Mouse (Mus musculus): ENCODE results near the gene Col27a1. TPM values are rescaled to one million over a fixed set of nuclear protein-coding genes. Genes with fewer than 3 reads are reported as not detected.

Col27a1 gene
- total and polyA plus RNA-seq, 3 experiments, result not detected

DNA sequence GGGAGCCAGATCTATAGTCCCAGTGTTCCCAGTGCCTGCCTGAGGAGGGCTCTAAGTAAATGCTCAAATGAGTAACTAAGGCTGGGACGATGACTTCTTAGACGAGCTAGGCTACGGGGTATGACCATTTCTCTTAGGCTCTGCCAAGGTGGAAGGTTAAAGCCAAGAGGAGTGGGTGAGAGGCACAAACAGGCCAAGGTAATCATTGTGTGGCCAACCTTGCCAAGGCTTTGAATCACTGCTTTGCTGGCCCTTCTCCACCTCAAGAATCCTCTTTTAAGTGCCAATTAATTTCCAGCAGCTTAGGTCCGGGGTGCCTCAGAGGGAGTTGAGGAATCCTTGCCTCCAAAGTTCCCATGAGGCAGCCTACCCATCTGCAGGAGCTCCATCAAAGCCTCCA is 43.7 kb upstream of the Col27a1 start:
- Histone ChIP-seq H3K9me3 (replicated peaks; ENCODE audit: insufficient read depth, low read length) (no peaks in the 10 kb centered on the region), H3K9ac (ENCODE audit: control insufficient read depth, low read depth, low read length, poor library complexity, severe bottlenecking) (no peak overlapping the region), H3K4me1 (ENCODE audit: control insufficient read depth in 1 of 2, insufficient read depth in 2 of 2, low read length in 2 of 2) (no peaks in the 10 kb centered on the region), H3K4me3 (ENCODE audit: control insufficient read depth in 1 of 2, insufficient read depth in 1 of 2, low read depth in 2 of 2, low read length in 2 of 2) (no peak overlapping the region), H3K36me3 (ENCODE audit: control insufficient read depth in 1 of 2, insufficient read depth in 2 of 2, low read length in 2 of 2) (no peaks in the 10 kb centered on the region), H3K79me2 (ENCODE audit: control insufficient read depth, insufficient read depth, low read length, poor library complexity) (no peaks in the 10 kb centered on the region), H3K27me3 (ENCODE audit: control insufficient read depth in 1 of 2, insufficient read depth in 2 of 2, low read length in 2 of 2) (no peaks in the 10 kb centered on the region), H3K27ac (ENCODE audit: control insufficient read depth, low read depth, low read length) (no peak overlapping the region)
- no peak for TF ChIP-seq MAZ (IDR thresholded peaks at IDR 0.05; ENCODE audit: low read depth, low read length)
- TF ChIP-seq ZKSCAN1 (IDR thresholded peaks at IDR 0.05; ENCODE audit: low read depth, low read length), result no peak
- TF ChIP-seq TCF12 (IDR thresholded peaks at IDR 0.05; ENCODE audit: low read depth, low read length), result no peak
- TF ChIP-seq UBTF (IDR thresholded peaks at IDR 0.05; ENCODE audit: borderline replicate concordance, insufficient read depth, low read depth, low read length), result no peak
- no peak for TF ChIP-seq HCFC1 (IDR thresholded peaks at IDR 0.05; ENCODE audit: low read depth, low read length)
- TF ChIP-seq MXI1 (IDR thresholded peaks at IDR 0.05; ENCODE audit: low read depth, low read length), result no peak
- no peak for TF ChIP-seq CHD2 (IDR thresholded peaks at IDR 0.05; ENCODE audit: low read length)
- no peak for TF ChIP-seq EP300 (IDR thresholded peaks at IDR 0.05; ENCODE audit: low read depth in 1 of 2, low read length in 2 of 2)
- TF ChIP-seq NELFE (IDR thresholded peaks at IDR 0.05; ENCODE audit: low read depth, low read length), result no peak
- no peak for DNase-seq (ENCODE audit: low read depth, low spot score)

GRCm38 (mm10) chr4:63171122-63171521 is 42.7 kb upstream of the Col27a1 start:
- no peaks in the 10 kb centered on the region for H3K9me3 ChIP-seq (replicated peaks; ENCODE audit: insufficient read depth, low read length)
- H3K4me1 ChIP-seq (ENCODE audit: control insufficient read depth in 1 of 2, insufficient read depth in 2 of 2, low read length in 2 of 2), result no peaks in the 10 kb centered on the region
- no peak overlapping the region for H3K9ac ChIP-seq (ENCODE audit: control insufficient read depth, low read depth, low read length, poor library complexity, severe bottlenecking)
- no peak overlapping the region for H3K4me3 ChIP-seq (ENCODE audit: control insufficient read depth in 1 of 2, insufficient read depth in 1 of 2, low read depth in 2 of 2, low read length in 2 of 2)
- H3K36me3 ChIP-seq (ENCODE audit: control insufficient read depth in 1 of 2, insufficient read depth in 2 of 2, low read length in 2 of 2), result no peaks in the 10 kb centered on the region
- no peak overlapping the region for H3K27ac ChIP-seq (ENCODE audit: control insufficient read depth, low read depth, low read length)
- DNase-seq (ENCODE audit: low read depth, low spot score), result no peak
- no peaks in the 10 kb centered on the region for H3K27me3 ChIP-seq (ENCODE audit: control insufficient read depth in 1 of 2, insufficient read depth in 2 of 2, low read length in 2 of 2)
- TF ChIP-seq SMC3 (IDR thresholded peaks at IDR 0.05; ENCODE audit: low read depth, low read length) (no peak), RAD21 (IDR thresholded peaks at IDR 0.05; ENCODE audit: low read depth, low read length) (no peak)
- H3K79me2 ChIP-seq (ENCODE audit: control insufficient read depth, insufficient read depth, low read length, poor library complexity), result no peaks in the 10 kb centered on the region

DNA sequence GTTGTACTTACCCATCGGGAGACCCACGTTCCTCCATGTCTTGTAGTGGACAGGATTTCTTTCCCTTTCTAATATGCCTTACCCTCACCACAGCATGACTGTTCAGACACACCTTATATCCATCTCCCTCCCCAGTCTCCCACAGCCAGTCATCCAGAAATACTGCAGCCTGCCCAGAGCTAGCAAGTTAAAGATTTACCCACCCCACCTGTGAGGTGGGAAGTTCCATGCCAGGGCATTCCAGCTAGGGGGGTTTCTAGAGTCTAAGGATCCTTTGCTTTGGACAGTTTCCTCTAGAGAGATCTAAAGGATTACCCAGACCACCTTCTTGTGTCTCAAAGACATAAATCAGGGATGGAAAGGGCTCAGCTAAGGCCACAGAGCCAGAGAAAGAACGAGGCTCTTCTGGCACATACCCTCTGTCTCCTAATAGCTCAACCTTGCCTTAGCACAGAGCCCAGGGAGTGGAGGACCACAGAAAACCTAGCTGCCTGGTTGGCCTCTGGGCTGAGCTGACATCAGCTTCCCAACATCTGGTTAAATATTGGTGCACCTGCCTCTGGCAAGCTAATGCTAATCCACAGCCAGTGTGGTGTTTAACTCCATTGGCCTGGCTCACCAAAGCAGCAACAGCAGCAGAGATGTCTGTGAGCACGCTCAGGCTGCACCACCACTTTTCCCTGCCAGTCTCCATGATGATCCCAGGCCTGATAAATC is 41.7 kb upstream of the Col27a1 start, which contains the start of gene Kif12:
Kif12 (minus strand) TSS at position 163 of the 717 bp plus-strand sequence.
- no peak for DNase-seq (ENCODE audit: low read depth, low spot score)
- TF ChIP-seq JUND (IDR thresholded peaks at IDR 0.05; ENCODE audit: low read depth, low read length) (no peak), SIN3A (IDR thresholded peaks at IDR 0.05; ENCODE audit: low read length) (no peak), TBP (IDR thresholded peaks at IDR 0.05; ENCODE audit: low read depth, low read length) (no peak), EP300 (IDR thresholded peaks at IDR 0.05; ENCODE audit: low read depth in 1 of 2, low read length in 2 of 2) (no peak), MEF2A (IDR thresholded peaks at IDR 0.05; ENCODE audit: extremely low read depth, insufficient replicate concordance, low read depth, low read length, poor library complexity, severe bottlenecking) (no peak), TCF12 (IDR thresholded peaks at IDR 0.05; ENCODE audit: low read depth, low read length) (no peak), GATA1 (IDR thresholded peaks at IDR 0.05; ENCODE audit: low read depth, low read length) (no peak), USF2 (IDR thresholded peaks at IDR 0.05; ENCODE audit: borderline replicate concordance in 1 of 2, insufficient read depth in 1 of 2, low read depth in 1 of 2, low read length in 2 of 2) (no peak), HCFC1 (IDR thresholded peaks at IDR 0.05; ENCODE audit: low read depth, low read length) (no peak), POLR2A (IDR thresholded peaks at IDR 0.05; ENCODE audit: control insufficient read depth in 1 of 2, insufficient read depth in 1 of 2, low read depth in 1 of 2, low read length in 2 of 2, poor library complexity in 1 of 2) (no peak)
- Histone ChIP-seq H3K9me3 (replicated peaks; ENCODE audit: insufficient read depth, low read length) (no peaks in the 10 kb centered on the region), H3K4me1 (ENCODE audit: control insufficient read depth in 1 of 2, insufficient read depth in 2 of 2, low read length in 2 of 2) (no peaks in the 10 kb centered on the region), H3K4me3 (ENCODE audit: control insufficient read depth in 1 of 2, insufficient read depth in 1 of 2, low read depth in 2 of 2, low read length in 2 of 2) (no peak within 1 kb of the TSS), H3K36me3 (ENCODE audit: control insufficient read depth in 1 of 2, insufficient read depth in 2 of 2, low read length in 2 of 2) (no peaks in the 10 kb centered on the region), H3K9ac (ENCODE audit: control insufficient read depth, low read depth, low read length, poor library complexity, severe bottlenecking) (no peak within 1 kb of the TSS), H3K27ac (ENCODE audit: control insufficient read depth, low read depth, low read length) (no peak within 1 kb of the TSS), H3K27me3 (ENCODE audit: control insufficient read depth in 1 of 2, insufficient read depth in 2 of 2, low read length in 2 of 2) (no peaks in the 10 kb centered on the region), H3K79me2 (ENCODE audit: control insufficient read depth, insufficient read depth, low read length, poor library complexity) (no peaks in the 10 kb centered on the region)
